Mouse (Mus musculus) retina, postnatal 7 days (tissue): ENCODE results near the gene Tspan10.
"Not testable (repeated sequence)": the region's sequence is repeated elsewhere in the genome, so short reads cannot be mapped to it uniquely, and the experiment has no call there.

Experiments
- DNase-seq: peaks from one replicate; pipeline ENCODE4 v3.0.0-alpha.2; 2012; ENCODE audit warnings: low read depth, low spot score

Gene Tspan10

GRCm38 (mm10) chr11:120442344-120442743, at the start of gene Tspan10:
TSS of gene Tspan10 (plus strand) at chr11:120442644.
- DNase-seq, result no peak

DNA sequence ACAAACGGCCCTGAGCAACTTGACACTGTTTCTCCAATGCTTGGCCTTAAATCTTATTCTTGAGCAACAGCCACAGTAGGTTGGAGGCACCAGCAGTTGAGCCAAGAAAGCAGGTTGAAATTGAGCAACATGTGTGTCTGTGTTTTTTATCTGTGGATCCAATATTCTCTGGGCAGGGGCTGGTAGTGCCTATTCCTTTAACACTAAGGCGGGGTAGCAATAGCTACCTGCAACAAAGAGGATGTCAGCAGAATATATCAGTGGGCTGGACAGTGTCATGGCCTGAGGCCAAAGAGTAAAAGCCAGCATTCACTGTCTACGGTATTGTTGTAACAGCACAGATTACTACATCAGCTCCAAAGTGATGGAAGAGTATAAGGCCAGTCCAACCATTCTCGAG, 46.8 kb upstream of the Tspan10 start:
- DNase-seq, result no peak

DNA sequence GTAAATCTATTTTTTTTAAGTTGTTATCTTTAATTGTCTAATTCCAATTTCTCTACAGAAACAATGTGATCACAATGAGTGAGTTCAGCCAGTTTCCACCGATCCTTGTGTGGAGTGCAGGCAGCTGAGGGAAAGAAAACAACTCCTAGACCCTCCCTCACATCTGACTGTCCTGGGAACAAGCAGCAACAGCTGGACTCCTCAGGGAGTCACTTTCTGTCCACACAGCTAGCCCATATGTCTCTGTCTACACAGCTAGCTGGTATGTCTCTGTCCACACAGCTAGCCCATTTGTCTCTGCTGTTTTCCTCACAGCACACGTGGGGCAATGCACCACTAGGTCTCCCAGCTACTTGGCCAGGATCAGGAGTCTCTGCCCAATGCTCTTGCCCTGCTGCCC, 44.8 kb upstream of the Tspan10 start:
- no peak for DNase-seq

GRCm38 (mm10) chr11:120399319-120399718, 43.1 kb upstream of the Tspan10 start:
- DNase-seq, result no peak

DNA sequence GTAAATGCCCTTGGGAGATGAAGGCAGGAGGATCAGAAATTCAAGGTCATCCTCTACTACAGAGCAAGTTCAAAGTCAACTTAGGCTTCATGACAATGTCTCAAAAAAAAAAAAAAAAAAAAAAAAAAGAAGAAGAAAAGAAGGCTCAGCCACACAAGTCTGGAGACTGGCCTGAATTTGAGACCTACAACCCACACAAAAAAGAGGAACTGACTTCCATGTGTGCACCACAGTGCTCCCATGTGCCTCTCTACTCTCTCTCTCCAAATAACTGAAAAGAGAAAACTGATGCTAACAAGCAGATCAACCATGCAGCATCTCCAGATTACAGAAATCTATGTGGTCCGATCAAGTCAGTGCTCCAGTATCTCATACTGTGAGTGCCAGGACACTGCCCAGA, 37.6 kb upstream of the Tspan10 start:
- no peak for DNase-seq

GRCm38 (mm10) chr11:120405867-120406266, 36.6 kb upstream of the Tspan10 start:
- no peak for DNase-seq

- DNase-seq, result no peak
These were observed 36.0 kb upstream of the Tspan10 start for GRCm38 (mm10) chr11:120406445-120406844.

- not testable (repeated sequence) for DNase-seq
These were observed 28.8 kb upstream of the Tspan10 start for GRCm38 (mm10) chr11:120413621-120414020.

DNA sequence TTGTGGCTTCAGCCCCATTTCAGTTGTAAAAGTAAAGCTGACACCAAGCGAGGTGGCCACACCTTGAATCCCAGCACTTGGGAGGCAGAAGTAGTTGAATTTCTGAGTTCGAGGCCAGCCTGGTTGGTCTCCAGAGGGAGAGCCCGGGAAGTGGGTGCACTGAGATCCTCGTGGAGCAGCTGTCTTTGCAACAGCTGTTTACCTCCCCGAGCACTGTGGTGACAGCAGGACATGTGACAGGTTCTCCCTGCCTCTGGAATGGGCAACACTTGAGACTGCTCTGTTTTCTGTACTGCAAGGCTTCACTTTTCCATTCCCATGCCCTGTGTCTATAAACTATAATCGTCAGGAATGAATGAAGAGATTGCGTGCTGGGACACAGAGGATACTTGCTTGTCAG, 24.6 kb upstream of the Tspan10 start:
- no peak for DNase-seq

DNA sequence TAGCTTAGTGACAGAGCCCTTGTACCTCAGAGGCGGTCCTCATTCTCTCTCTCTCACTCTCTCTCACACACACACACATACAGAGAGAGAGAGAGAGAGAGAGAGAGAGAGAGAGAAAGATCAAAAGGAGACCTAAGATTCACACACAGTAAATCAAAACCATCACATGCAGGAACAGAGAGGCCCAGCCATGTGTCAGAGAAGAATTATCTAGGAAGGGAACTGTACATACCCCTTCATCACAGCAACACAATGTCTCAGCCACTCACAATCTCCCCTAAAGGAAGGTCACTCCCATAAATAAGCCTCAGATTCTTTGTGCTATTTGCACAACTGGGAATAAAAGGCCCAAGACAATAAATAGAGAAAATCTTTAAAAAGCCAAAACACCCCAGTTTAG, 23.9 kb upstream of the Tspan10 start:
- no peak for DNase-seq

GRCm38 (mm10) chr11:120422651-120423568, 19.5 kb upstream of the Tspan10 start:
- no peak for DNase-seq

- peak; percentile 61 for DNase-seq
These were observed 18.7 kb upstream of the Tspan10 start for GRCm38 (mm10) chr11:120423569-120424295.

GRCm38 (mm10) chr11:120426727-120427126, 15.7 kb upstream of the Tspan10 start:
- no peak for DNase-seq

DNA sequence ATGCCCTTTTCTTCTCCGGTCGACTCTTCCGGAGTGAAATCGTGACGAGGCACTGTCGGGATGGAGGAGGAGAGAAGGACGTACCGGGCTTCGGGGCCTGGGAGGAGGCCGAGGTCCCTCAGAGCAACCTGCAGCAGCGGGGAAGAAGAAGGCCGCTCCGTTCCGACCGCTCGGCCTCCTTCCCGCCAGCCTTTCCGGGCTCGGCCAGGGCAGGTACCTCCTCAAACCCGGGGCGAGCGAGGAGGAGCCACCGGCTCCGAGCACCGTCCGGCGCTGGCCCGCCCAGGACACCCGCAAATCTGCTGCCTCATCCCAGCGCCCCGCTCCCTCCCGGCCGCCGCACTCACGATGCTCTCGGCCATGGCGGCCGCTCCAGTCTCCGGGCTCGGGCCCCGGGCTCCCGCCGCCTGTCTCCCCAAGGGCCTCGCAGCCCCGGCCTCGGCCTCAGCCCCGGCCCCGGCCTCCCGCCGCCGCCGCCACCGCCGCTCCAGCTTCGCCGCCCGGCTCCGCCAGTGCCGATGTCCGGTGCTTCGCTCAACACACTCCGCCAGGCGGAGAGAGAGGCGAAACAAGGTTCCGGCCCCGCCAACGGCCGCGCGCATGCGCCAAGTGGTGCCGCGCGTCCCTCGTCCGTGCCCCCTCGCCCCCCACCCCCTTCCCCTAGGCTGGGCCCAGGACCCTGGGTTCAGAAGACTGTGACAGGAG, 5.1 kb upstream of the Tspan10 start, which contains the start of gene Nploc4:
Gene Nploc4 (minus strand): TSS at position 557 of the 705 bp plus-strand sequence.
- peak; percentile 82 for DNase-seq

- no peak for DNase-seq
These were observed 4.5 kb upstream of the Tspan10 start for GRCm38 (mm10) chr11:120437857-120438385.

DNA sequence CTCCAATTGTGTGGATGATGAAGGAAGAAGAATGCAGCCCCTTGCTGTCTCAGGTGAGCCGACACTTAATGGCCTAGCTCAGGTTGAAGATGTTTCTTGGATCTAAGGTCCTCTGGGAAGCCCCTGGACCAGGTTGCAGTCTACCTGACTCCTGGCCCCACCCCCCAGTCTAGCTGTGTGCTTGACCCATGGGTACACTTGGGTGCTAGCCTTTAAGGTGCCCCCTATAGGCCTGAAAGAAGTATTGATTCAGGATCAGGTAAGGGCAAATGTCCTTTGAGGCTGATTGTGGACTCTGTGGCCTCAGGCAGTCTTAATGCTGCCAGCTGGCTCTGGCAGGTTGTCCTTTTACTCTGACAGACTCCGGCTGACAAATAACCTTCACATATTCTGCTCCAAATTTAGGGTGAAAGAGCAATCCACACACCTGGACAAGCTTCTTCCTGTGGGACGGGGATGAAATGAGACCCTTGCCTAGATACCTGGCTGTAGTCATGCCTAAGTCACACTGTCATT, 379 bp downstream of the Tspan10 start:
- no peak for DNase-seq

DNA sequence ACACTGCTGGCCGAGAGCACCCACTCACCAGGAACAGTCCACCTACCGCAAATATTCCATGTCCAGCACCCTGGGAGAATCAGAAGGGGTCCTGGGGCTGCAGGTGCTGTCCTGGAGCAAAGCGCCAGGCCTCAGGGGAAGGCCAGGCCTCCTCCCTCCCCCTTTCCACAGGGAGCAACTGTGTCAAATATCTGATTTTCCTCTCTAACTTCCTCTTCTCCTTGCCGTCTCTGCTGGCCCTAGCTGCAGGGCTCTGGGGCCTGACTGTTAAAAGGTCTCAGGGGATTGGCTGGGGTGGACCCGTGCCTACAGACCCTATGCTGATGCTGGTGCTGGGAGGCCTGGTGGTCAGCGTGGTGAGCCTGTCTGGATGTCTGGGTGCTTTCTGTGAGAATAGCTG, 1.7 kb downstream of the Tspan10 start:
- no peak for DNase-seq

GRCm38 (mm10) chr11:120445475-120445874, 3.0 kb downstream of the Tspan10 start:
- no peak for DNase-seq

DNA sequence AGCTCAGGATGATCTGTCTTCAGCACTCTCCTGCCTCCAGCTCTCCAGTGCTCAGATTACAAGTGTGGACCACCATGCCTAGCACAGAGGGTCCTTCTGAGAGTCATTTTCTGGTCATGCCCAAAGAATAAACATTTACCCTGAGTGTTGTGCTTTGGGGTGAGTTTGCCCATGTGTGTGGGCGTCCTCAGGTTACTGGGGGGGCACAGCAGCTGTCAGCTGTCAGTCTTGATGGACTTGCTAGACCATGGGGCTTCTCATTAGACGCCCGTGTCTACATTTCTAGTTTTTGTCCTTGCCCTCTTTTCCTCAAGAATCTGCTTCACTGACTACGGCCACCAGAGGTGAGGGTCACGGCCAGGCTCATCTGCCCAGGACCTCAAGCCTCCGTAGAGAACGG, 4.7 kb downstream of the Tspan10 start:
- DNase-seq, result no peak

DNA sequence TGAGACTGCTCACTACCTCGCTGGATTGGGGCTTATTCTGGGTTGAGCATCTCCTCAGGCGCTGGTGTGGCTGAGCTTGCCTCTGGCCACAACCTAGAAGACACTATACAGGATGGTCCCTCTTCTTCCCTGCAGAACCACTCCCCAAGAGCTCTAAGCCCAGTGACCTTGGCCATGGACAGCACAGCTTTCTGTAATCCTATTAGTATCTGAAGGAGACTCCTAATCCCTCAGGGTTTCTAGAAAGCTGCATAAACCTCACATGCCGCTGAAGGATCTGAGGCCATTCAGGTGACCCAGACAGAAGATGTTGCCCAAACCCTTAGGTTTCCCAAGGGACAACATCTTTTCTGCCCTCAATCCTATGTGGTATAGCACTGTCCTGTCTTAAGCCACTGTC, 9.8 kb downstream of the Tspan10 start:
- DNase-seq, result peak; percentile 65

DNA sequence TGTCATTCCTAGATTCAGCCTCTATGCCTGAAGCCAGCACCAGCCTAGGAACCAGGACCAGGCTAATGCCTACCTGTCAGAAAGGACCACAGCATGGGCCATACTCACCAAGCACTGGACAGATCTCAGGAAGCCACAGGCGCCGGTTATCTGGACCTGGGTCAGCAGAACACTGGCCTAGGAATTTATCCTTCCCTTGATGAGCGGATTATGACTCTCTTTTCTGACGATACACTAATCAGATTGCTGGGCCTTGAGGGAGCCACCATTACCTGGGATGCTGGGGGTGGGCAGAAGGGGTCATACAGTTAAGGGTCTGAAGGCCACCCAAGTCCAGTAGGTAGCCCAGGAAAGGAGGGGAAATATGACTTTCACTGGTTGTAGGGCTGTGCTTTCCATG, 10.9 kb downstream of the Tspan10 start, which contains the start of gene Pde6g:
Gene Pde6g (minus strand): TSS at position 195 of the 400 bp plus-strand sequence.
- DNase-seq, result peak; percentile 51
